Mouse (Mus musculus): ENCODE measurements around the gene Smarca2.

GRCm38 (mm10) chr19:26608434-26608812 lies 3.6 kb downstream of the Smarca2 start:
- TF ChIP-seq CTCF (IDR thresholded peaks at IDR 0.05; ENCODE audit: borderline replicate concordance, insufficient read depth, low read depth, low read length) (no peak), POLR2A (IDR thresholded peaks at IDR 0.05; ENCODE audit: borderline replicate concordance, insufficient read depth, low read length) (no peak)
